Mouse (Mus musculus) kidney, embryonic 14.5 days (tissue): ENCODE results near the gene Ankrd36. TPM values are rescaled to one million over a fixed set of nuclear protein-coding genes. Genes with fewer than 3 reads are reported as not detected.

Experiments
- ATAC-seq: fragments of 200-750 bp; cut with Nextera tagmentation; 2 replicates; pipeline ENCODE4 v1.8.0; 2017; ENCODE audit warnings: moderate number of reproducible peaks, mild to moderate bottlenecking, moderate TSS enrichment, moderate library complexity; ENCODE audit not compliant: low FRiP score, low TSS enrichment
- H3K27ac ChIP-seq: fragments of 300-500 bp; sonication (generic); 2 replicates; pipeline ENCODE4 v1.5.1; 2014; ENCODE audit warnings: low read depth, mild to moderate bottlenecking, low read length, moderate library complexity, mixed read lengths
- H3K27me3 ChIP-seq: fragments of 300-500 bp; sonication (generic); 2 replicates; pipeline ENCODE4 v1.6.1; 2014; ENCODE audit warnings: mild to moderate bottlenecking, low read length; ENCODE audit not compliant: control insufficient read depth, insufficient read depth
- H3K36me3 ChIP-seq: fragments of 300-500 bp; sonication (generic); 2 replicates; pipeline ENCODE4 v1.6.1; 2014; ENCODE audit warnings: low read length, mixed read lengths; ENCODE audit not compliant: control insufficient read depth, insufficient read depth
- H3K4me1 ChIP-seq: fragments of 300-500 bp; sonication (generic); 2 replicates; pipeline ENCODE4 v1.6.1; 2014; ENCODE audit warnings: low read length, mixed read lengths; ENCODE audit not compliant: control insufficient read depth, insufficient read depth
- H3K4me2 ChIP-seq: fragments of 300-500 bp; sonication (generic); replicated peaks from 2 replicates; pipeline ENCODE4 v1.6.1; 2014; ENCODE audit warnings: low read depth, mild to moderate bottlenecking, low read length
- H3K4me3 ChIP-seq: fragments of 300-500 bp; sonication (generic); 2 replicates; pipeline ENCODE4 v1.5.1; 2014; ENCODE audit warnings: mild to moderate bottlenecking, low read length
- H3K9ac ChIP-seq: fragments of 300-500 bp; sonication (generic); 2 replicates; pipeline ENCODE4 v1.6.1; 2014; ENCODE audit warnings: low read depth, mild to moderate bottlenecking, low read length, moderate library complexity
- H3K9me3 ChIP-seq: fragments of 300-500 bp; sonication (generic); 2 replicates; pipeline ENCODE4 v1.6.1; 2016; ENCODE audit warnings: low read length; ENCODE audit not compliant: control insufficient read depth
- WGBS: fragments of 180-500 bp; shearing (Covaris S2); extraction: QIAGEN DNeasy Blood & Tissue Kit; methylation state at CpG from one replicate; pipeline ENCODE4 v1.1.7; 2014; 5-methylcytosine and 5-hydroxymethylcytosine counted together
- polyA plus RNA-seq: library from polyadenylated mRNA; unstranded; fragments of >200 nt; fragmentation: Nextera tagmentation; extraction: Ambion mirVana; gene quantifications from 2 replicates; pipeline ENCODE4 v1.2.1, GENCODE M21; 2014

The Ankrd36 gene
- polyA plus RNA-seq, 1 experiment from 2014 or later, result not detected

DNA sequence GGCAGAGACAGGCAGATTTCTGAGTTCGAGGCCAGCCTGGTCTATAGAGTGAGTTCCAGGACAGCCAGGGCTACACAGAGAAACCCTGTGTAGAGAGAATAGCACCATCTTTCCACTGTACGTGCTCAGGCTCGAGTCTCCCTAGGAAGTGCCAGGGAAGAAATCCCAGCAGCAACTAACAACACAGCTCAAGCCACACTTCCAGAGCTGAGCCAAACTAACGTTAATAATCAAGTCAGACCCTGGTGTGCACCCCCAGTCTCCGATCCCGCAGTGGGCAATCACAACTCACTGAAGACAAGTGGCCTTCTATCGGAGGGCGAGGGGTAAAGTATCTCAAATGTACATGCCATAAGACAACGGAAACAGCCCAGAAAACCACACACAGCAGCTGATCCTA lies 160.1 kb downstream of the Ankrd36 start:
- H3K4me3 ChIP-seq, result no peak overlapping the region
- ATAC-seq, result no peak
- no peaks in the 10 kb centered on the region for H3K27me3 ChIP-seq
- peaks cover 3% of the 10 kb centered on the region; the same call in 1 of the 2 replicates for H3K4me1 ChIP-seq
- WGBS, result 89% methylated on average over 9 of the region's 9 CpGs
- no peak overlapping the region for H3K9ac ChIP-seq
- H3K9me3 ChIP-seq, result no peaks in the 10 kb centered on the region
- no peak overlapping the region for H3K27ac ChIP-seq
- peaks cover 3% of the 10 kb centered on the region; the same call in 1 of the 2 replicates for H3K36me3 ChIP-seq
- no peak overlapping the region for H3K4me2 ChIP-seq

DNA sequence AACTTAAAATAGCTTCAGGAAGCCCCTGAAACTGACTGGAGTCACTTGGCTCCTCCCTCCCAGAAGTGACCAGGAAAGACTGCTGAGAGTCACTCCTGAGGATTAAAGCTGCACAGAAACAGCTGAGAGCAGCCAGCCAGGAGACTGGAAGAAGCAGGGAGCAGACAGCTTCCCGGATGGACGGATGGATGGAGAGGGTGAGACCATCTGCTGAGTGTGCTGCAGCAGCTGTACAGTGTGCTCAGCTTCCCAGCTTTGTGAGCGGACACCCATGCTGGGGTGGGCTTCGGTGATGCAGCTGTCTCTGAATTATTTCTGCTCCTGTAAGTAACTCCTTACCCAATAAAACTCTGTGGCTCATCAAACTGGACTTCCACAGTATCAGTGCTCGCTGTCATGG lies 162.9 kb downstream of the Ankrd36 start:
- Histone ChIP-seq H3K4me1 (peaks cover 3% of the 10 kb centered on the region; the same call in 1 of the 2 replicates), H3K27me3 (no peaks in the 10 kb centered on the region), H3K9ac (no peak overlapping the region), H3K4me2 (no peak overlapping the region), H3K36me3 (no peaks in the 10 kb centered on the region), H3K9me3 (no peaks in the 10 kb centered on the region), H3K4me3 (no peak overlapping the region), H3K27ac (no peak overlapping the region)
- WGBS, result 81% methylated on average over 5 of the region's 5 CpGs
- no peak for ATAC-seq

DNA sequence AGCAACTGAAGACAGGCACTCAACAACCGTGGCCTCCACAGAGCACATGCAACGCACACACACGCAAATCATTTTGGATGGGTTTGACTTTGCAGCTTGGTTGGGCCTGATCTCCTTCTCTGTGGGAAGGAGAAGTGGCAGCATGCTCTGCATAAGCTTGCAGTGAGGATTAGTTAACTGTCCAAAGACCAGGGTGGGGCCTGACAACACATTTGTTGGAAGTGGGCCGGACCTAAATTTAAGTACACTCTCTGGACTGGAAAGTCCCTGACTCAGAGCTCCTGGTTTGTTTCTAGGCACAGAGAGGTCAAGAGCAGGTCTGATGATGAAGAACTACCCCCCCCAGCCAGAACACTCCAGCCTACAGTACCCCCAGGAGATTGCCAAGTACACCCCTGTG lies 164.8 kb downstream of the Ankrd36 start:
- Histone ChIP-seq H3K4me1 (no peaks in the 10 kb centered on the region), H3K27ac (no peak overlapping the region), H3K36me3 (no peaks in the 10 kb centered on the region), H3K9ac (no peak overlapping the region), H3K27me3 (no peaks in the 10 kb centered on the region), H3K4me3 (no peak overlapping the region), H3K9me3 (no peaks in the 10 kb centered on the region), H3K4me2 (no peak overlapping the region)
- ATAC-seq, result no peak
- 88% methylated on average over 4 of the region's 4 CpGs for WGBS

DNA sequence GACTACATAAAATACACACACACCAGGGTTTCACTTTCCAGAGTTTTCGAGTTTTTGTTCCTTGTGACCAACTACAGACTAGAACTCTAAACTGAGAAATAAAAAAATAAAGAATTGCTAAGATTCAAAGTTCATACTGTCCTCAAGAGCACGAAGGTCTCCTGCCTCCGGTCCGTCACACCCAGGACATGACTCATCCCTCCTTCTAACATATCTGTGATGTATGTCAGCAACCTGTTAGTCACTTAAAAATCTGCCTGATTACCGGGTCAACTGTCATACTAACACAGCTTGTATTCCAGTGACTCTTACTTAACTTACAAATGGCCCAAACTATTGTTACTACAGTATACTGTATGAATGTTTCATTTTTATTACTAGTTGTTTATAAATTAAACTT lies 167.7 kb downstream of the Ankrd36 start:
- Histone ChIP-seq H3K9ac (no peak overlapping the region), H3K4me2 (no peak overlapping the region), H3K4me1 (peaks cover 3% of the 10 kb centered on the region; the same call in 1 of the 2 replicates), H3K27ac (no peak overlapping the region), H3K36me3 (no peaks in the 10 kb centered on the region), H3K4me3 (no peak overlapping the region), H3K27me3 (no peaks in the 10 kb centered on the region), H3K9me3 (no peaks in the 10 kb centered on the region)
- WGBS, result 89% methylated on average over 5 of the region's 5 CpGs
- ATAC-seq, result no peak

Other genes with a start within 250 kb of the Ankrd36 start
- 20.6 and 21.1 TPM in 2 replicates for gene Znrf3, start 124.8 kb upstream of the Ankrd36 start, polyA plus RNA-seq
- 141 and 174 TPM in 2 replicates for gene Xbp1, start 49.0 kb upstream of the Ankrd36 start, polyA plus RNA-seq
- gene Ccdc117, start 27.5 kb upstream of the Ankrd36 start, polyA plus RNA-seq, result 11.1 and 21.3 TPM in 2 replicates
- gene Mrps24, start 146.0 kb downstream of the Ankrd36 start, polyA plus RNA-seq, result 206 and 264 TPM in 2 replicates
- gene Urgcp, start 192.7 kb downstream of the Ankrd36 start, polyA plus RNA-seq, result 9.9 and 15.1 TPM in 2 replicates
- gene Dbnl, start 218.8 kb downstream of the Ankrd36 start, polyA plus RNA-seq, result 93.7 and 113 TPM in 2 replicates
- gene Pgam2, start 234.0 kb downstream of the Ankrd36 start, polyA plus RNA-seq, result 3.3 and 4.4 TPM in 2 replicates